8 mouse cellular contexts compared by ENCODE assay signal in the genomic region with DNA sequence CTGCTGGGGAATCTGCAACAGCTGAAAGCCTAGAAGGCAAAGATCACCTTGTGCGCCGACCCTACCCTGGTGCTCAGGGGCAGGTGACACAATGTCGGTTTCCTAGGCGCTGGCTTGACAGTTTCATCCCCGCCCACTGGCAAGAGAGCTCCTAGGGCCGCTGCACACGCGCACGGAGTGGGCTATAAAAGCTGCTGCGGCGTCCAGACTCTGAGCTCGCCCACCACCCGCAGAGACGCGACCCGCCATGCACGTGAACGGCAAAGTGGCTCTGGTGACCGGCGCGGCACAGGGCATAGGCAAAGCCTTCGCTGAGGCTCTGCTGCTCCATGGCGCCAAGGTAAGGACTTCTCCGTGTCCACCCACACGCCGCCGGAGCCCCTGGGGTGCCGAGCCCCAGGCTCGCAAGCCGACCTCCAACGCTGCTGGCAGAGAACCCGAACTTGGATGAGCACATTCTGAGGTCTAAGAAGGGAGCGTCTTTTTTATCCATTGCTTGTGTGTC. TPM values are rescaled to one million over a fixed set of nuclear protein-coding genes. Genes with fewer than 3 reads are reported as not detected.
DNase-seq lines count a peak whose midpoint lies in the region; ATAC-seq and TF ChIP-seq lines count a peak whose summit lies in the region.

Gene Hpgd, plus strand, starts transcription at position 213 of the 505 bp plus-strand sequence.

- H3K4me2 ChIP-seq in hindbrain, embryonic 15.5 days: peak within 1 kb of the TSS; percentile 93
- H3K4me2 ChIP-seq in limb, embryonic 11.5 days (ENCODE audit: low read depth, severe bottlenecking): peak within 1 kb of the TSS; percentile 76

- H3K9me3 ChIP-seq in hindbrain, embryonic 15.5 days: no peaks in the 10 kb centered on the region
- H3K9me3 ChIP-seq in limb, embryonic 11.5 days (ENCODE audit: control insufficient read depth, low read length): no peaks in the 10 kb centered on the region
- H3K9me3 ChIP-seq in midbrain, embryonic 10.5 days (replicated peaks): no peaks in the 10 kb centered on the region

- peak; percentile 88 for ATAC-seq in hindbrain, embryonic 15.5 days (ENCODE audit: low FRiP score, low read depth)
- peak; percentile 70; the same call in 1 of the 2 replicates for ATAC-seq in limb, embryonic 11.5 days (ENCODE audit: insufficient number of reproducible peaks, low FRiP score, low TSS enrichment, low read depth)
- no peak for ATAC-seq in cerebellum, adult (ENCODE audit: insufficient number of reproducible peaks, low FRiP score, low TSS enrichment)

- peaks cover 5% of the 10 kb centered on the region; the same call in 1 of the 2 replicates for H3K4me1 ChIP-seq in brown adipose tissue, adult 24 weeks (ENCODE audit: control insufficient read depth, insufficient read depth, insufficient read length, low read length)
- H3K4me1 ChIP-seq in hindbrain, embryonic 15.5 days (replicated peaks): peaks cover 19% of the 10 kb centered on the region
- no peaks in the 10 kb centered on the region for H3K4me1 ChIP-seq in limb, embryonic 11.5 days (ENCODE audit: control insufficient read depth, insufficient read depth, low read length)
- H3K4me1 ChIP-seq in midbrain, embryonic 10.5 days: peaks cover 27% of the 10 kb centered on the region
- H3K4me1 ChIP-seq in small intestine, adult 2 months (ENCODE audit: control insufficient read depth, insufficient read depth, insufficient read length, low read length): peaks cover 6% of the 10 kb centered on the region; the same call in 1 of the 2 replicates

- peak within 1 kb of the TSS; percentile 53 for H3K9ac ChIP-seq in hindbrain, embryonic 15.5 days
- H3K9ac ChIP-seq in limb, embryonic 11.5 days (ENCODE audit: low read length): peak within 1 kb of the TSS; percentile 54

- DNase-seq in R1 (ENCODE audit: low read depth, low spot score): peak; percentile 71
- peak; percentile 31 for DNase-seq in gastrocnemius, adult 18-20 months (ENCODE audit: low spot score)
- DNase-seq in limb, embryonic 11.5 days (ENCODE audit: low spot score): peak; percentile 74
- peak; percentile 74 for DNase-seq in midbrain, embryonic 10.5 days (ENCODE audit: low spot score)

- peak; percentile 78 for TF ChIP-seq POLR2A in small intestine, adult 2 months (IDR thresholded peaks at IDR 0.05; ENCODE audit: low read depth, low read length)

- peak within 1 kb of the TSS; percentile 38 for H3K27ac ChIP-seq in brown adipose tissue, adult 24 weeks (replicated peaks; ENCODE audit: low read depth, low read length)
- 0 out of 2 replicates have a peak within 1 kb of the TSS, but pooled peaks have one; percentile 13 for H3K27ac ChIP-seq in hindbrain, embryonic 15.5 days (replicated peaks)
- H3K27ac ChIP-seq in limb, embryonic 11.5 days (replicated peaks; ENCODE audit: low read depth, low read length): no peak within 1 kb of the TSS
- peak within 1 kb of the TSS; percentile 83 for H3K27ac ChIP-seq in midbrain, embryonic 10.5 days (replicated peaks)
- peak within 1 kb of the TSS; percentile 92 for H3K27ac ChIP-seq in small intestine, adult 2 months (ENCODE audit: insufficient read depth, low read depth, low read length)

- no peak for TF ChIP-seq CTCF in small intestine, adult 2 months (IDR thresholded peaks at IDR 0.05; ENCODE audit: extremely low read depth, insufficient read length, insufficient replicate concordance, low read depth, low read length)

- H3K27me3 ChIP-seq in hindbrain, embryonic 15.5 days: no peaks in the 10 kb centered on the region
- H3K27me3 ChIP-seq in limb, embryonic 11.5 days (ENCODE audit: control insufficient read depth, insufficient read depth, low read length): no peaks in the 10 kb centered on the region; the same call in 1 of the 2 replicates
- peaks cover 44% of the 10 kb centered on the region for H3K27me3 ChIP-seq in midbrain, embryonic 10.5 days (ENCODE audit: low read depth, poor library complexity, severe bottlenecking)
- no peaks in the 10 kb centered on the region for H3K27me3 ChIP-seq in small intestine, adult 2 months (ENCODE audit: control insufficient read depth, insufficient read depth, low read length)

- H3K36me3 ChIP-seq in hindbrain, embryonic 15.5 days: no peaks in the 10 kb centered on the region
- H3K36me3 ChIP-seq in limb, embryonic 11.5 days (ENCODE audit: control insufficient read depth, insufficient read depth, low read length): no peaks in the 10 kb centered on the region
- H3K36me3 ChIP-seq in midbrain, embryonic 10.5 days: no peaks in the 10 kb centered on the region
- H3K36me3 ChIP-seq in small intestine, adult 2 months (ENCODE audit: control insufficient read depth, insufficient read depth, low read length): peaks cover 5% of the 10 kb centered on the region

- under 1% methylated on average over 33 of the region's 33 CpGs for WGBS in hindbrain, embryonic 15.5 days
- under 1% methylated on average over 33 of the region's 33 CpGs for WGBS in limb, embryonic 11.5 days
- WGBS in midbrain, embryonic 10.5 days: under 1% methylated on average over 33 of the region's 33 CpGs
- under 1% methylated on average over 33 of the region's 33 CpGs for WGBS in small intestine, adult 2 months

- H3K4me3 ChIP-seq in brown adipose tissue, adult 24 weeks (ENCODE audit: insufficient read depth, low read depth, low read length): peak within 1 kb of the TSS; percentile 64
- peak within 1 kb of the TSS; percentile 72 for H3K4me3 ChIP-seq in hindbrain, embryonic 15.5 days
- H3K4me3 ChIP-seq in limb, embryonic 11.5 days (ENCODE audit: low read depth, low read length): peak within 1 kb of the TSS; percentile 36
- peak within 1 kb of the TSS; percentile 64 for H3K4me3 ChIP-seq in midbrain, embryonic 10.5 days
- peak within 1 kb of the TSS; percentile 84 for H3K4me3 ChIP-seq in small intestine, adult 2 months (ENCODE audit: low read depth, low read length)

RNA-seq across cellular contexts. Expression of gene Hpgd, which starts in this region (rescaled TPM):
- polyA plus RNA-seq in brown adipose tissue, adult 24 weeks (2012; ENCODE audit: insufficient read depth, insufficient read length, missing spikeins): 14.4 and 17.6 TPM in 2 replicates
- 1 to 10 TPM; 1.3 to 2.6 TPM for total RNA-seq in gastrocnemius, adult 18-20 months (2021)
- polyA plus RNA-seq in hindbrain, embryonic 15.5 days (2015; fragmentation: Nextera tagmentation; extraction: Ambion mirVana): 7.2 and 9.1 TPM in 2 replicates
- polyA plus RNA-seq in limb, embryonic 11.5 days (2014; fragmentation: Nextera tagmentation; extraction: Ambion mirVana): 11.7 TPM in 2 replicates
- 9.5 and 10.5 TPM in 2 replicates for polyA plus RNA-seq in midbrain, embryonic 10.5 days (2016; fragmentation: Nextera tagmentation; extraction: Ambion mirVana)
- 9.9 and 34.8 TPM in 2 replicates for polyA plus RNA-seq in small intestine, adult 2 months (2012; rRNA removed)
